Mouse (Mus musculus) adrenal gland, adult 2 months (tissue): ENCODE measurements around the gene Git1. TPM values are rescaled to one million over a fixed set of nuclear protein-coding genes. Genes with fewer than 3 reads are reported as not detected.

Experiments
- DNase-seq: peaks from one replicate; pipeline ENCODE4 v3.0.0; 2021
- long read RNA-seq: library from polyadenylated mRNA; stranded (forward); transcript quantifications from one replicate; pipeline ENCODE4 v2.0.0, GENCODE M21; 2021
- polyA plus RNA-seq: library from polyadenylated mRNA; depleted of rRNA; stranded (reverse); fragments of >200 nt; gene quantifications from 2 replicates; pipeline ENCODE4 v1.2.3, GENCODE M21; 2012; rRNA removed
- total RNA-seq, 2 experiments: library from RNA; stranded (reverse); gene quantifications; 2 replicates each; pipeline ENCODE4 v1.2.3; 2021

The Git1 gene
- total RNA-seq = 10 to 100 TPM; 42.1 to 48.8 TPM
- 69.5 and 72.1 TPM in 2 replicates for polyA plus RNA-seq
- long read RNA-seq, transcript Git1-202 (19 exons, 3,476 nt) = major isoform, 26 of 34 reads
- long read RNA-seq, partial matches to known transcripts = 2 of 34 reads
- long read RNA-seq, other reads (novel, unspliced or antisense) = 4 of 34 reads

DNA sequence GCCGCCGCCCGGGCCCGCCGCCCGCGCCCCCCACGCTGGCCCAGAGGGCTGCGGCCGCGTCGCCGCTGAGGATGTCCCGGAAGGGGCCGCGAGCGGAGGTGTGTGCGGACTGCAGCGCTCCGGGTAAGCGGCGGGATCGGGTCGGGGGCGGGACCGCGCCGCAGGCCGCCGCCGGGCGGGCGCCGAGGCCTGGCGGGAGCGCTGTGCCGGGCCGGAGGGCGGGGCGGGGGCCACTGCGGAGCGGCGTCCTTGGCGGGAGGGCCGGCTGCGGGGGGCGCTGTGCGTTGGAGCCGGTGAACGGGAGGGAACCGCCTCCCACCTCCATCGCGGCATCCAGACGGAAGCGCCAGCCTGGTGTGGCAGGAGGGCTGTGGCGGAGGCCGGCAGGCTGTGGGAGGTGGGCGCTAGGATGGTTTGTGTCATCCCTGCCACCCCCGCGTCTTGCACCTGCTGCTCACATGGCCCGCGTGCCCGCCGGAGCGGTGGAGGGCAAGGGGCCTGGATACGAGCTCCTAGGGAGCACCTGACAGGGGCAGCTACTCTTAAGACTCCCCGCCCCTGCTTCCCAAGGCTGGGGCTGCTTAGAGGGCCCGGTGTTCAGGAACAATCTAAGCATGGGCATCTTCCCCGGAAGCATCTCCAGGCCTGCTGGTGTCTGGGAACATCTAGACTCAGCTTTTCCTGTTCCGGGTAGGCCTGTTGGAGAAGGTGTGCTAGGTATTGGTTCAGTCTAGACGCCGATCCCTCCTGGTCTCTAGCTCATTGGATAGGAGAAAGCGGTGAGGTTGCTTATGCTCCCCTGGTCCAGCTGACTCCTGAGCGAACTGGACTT lies at the start of gene Git1:
Gene Git1 (plus strand): TSS at position 51 of the 832 bp plus-strand sequence.
- peak; percentile 74 for DNase-seq

DNA sequence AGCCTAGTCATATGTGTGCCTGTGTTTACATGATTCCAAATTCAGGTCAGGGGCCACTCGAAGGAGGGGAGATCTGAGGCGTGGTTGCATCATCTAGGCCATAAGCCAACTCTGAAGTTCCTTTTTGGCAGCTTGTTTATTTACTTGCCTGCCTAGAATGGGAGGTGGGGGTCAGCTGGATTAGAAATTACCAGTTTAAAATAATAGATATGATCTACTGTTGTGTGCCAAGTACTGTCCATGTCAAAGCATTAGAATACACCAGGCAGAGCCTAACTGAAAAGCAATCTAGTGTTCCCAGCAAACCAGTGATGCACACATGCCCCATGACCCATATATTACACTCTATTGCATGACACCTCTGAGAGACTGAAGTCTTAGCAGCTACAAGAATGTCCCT lies 48.4 kb upstream of the Git1 start:
- DNase-seq = peak; percentile 58

DNA sequence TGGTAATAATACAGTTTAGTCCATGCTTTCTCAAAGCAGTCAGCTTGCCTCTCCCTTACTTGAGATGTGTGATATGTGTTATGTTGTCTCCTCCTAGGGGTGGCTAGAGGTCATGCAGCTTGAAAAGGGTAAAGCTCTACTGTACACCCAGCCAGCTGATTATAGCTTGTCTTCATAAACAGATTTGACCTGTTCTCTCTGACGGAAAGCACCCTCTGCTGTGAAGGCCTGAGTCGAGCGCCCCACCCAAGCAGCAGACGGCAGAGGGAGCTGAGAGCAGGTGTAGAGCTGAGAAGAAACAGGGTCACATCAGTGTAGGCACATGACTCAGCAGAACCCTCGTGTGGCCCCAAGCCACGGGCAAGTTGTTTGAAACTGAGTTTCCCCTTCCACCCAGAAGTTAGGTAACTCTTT lies 46.7 kb upstream of the Git1 start:
- DNase-seq = peak; percentile 65

DNA sequence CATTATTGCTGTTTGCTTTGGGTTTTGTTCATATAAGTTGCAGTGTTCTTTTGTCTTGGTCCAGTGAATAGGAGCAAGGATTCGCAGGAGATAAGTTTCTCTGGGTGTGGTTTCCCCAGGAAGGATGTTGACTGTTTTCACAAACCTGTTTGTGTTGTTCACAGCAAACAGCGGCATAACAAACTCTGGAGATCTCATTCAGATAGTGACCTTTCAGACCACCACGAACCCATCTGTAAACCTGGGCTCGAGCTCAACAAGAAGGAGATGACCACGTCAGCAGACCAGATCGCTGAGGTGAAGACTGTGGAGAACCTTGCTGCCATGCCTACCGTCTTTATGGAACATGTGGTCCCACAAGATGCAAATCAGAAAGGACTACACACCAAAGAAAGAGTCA lies 44.1 kb upstream of the Git1 start:
- no peak for DNase-seq

DNA sequence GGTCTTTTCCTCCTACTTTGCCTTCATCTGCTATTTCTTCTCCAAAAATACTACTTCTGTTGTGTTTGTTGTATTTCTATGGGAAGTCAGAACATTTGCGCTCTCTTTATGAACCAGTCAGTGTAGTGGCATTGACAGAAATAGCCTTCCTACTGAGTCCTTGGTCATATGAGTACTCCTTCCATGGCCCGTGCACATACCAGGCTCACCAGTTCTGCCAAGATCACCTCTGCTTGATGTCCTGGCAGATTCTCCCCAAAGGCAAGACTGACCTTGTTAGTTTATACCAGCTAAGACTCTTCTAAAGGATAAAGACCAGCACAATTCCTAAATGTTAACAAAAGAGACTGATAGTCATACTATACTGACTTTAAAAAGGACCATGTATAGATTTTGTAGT lies 41.7 kb upstream of the Git1 start:
- DNase-seq = no peak

DNA sequence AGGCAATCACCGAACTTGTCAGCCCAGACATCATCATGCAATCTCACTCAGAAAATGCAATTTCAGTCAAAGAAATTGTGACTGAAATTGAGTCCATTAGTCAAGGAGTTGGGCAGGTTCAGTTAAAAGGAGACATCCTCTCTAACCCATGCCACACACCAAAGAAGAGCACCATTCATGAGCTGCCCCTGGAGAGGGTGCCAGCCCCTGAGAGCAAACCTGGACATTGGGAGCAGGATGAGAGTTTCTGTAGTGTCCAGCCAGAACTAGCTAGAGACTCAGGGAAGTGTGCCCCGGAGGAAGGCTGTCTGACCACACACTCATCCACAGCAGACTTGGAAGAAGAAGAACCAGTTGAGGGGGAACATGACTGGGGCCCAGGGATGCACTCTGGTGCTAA lies 40.0 kb upstream of the Git1 start:
- DNase-seq = no peak

DNA sequence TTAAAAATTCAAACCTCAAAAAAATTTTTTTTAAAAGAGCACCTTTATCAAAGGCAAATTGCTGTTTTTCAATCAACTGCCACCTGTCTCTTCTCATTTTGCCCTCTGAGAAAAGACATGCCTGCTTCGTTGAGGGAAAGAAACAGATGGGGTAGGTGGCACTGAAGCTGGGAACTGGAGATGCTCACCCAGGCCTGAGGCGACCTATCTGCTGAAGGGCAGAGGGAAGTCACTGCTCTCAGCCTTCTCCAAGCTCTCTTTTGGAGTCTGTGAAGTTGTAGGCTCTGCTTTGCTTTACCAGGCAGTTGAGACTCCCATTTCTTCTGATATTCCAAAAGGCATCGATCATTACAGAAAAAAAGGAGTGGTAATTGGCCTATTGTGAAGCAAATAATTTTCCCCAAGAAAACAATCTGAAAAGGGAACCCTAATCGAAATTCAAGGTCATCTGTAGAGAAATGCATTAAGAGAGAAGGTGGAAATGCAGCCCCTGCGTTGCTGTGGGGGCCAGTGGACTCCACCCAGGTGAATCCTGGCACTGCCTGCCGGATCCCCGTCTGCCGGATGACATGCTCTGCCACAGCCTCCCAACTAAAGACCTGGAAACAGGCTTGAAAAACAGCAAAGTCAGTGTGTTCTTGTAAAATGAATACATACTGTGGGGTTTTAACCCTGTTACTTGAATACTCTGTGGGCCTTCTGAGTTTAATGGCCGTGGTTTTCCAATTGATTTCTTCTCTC lies 37.4 kb upstream of the Git1 start:
- no peak for DNase-seq

DNA sequence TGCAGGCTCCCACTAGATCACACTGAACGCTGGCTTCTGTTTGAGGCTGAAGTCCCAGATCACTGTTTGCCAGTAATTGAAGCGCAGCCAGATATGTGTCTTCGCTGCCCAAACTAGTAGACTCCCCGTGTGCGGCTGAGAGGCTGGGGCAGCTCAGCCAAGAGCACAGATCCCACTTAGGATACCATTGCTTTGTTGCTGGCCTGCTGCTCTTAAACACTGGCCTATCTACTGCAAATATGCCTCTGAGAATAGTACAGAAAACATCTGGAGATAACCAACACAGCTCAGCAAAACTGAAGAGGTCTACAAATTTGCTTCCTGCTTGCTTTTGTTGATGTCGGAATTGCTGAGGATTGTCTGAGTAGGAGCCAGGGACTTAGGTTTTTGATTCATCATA lies 36.5 kb upstream of the Git1 start:
- DNase-seq = no peak

DNA sequence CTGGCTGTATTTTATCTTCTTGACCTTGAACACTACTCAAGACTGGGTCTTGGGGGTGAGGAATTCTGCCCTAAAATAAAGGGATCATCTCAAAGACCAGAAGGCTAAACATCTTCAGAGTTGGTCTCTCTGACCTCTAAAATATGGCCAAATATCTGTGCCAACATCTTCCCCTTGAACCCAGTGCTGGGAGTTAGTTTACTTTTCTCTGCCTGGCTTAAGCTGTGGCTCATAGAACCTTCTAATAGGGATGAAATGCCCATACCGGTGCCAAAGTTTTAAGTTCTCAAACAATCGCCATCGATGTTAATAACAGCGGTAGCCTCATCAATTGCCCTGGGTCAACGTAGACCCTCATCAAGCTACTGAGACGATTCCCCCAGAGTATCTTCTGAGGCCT lies 31.5 kb upstream of the Git1 start:
- no peak for DNase-seq

DNA sequence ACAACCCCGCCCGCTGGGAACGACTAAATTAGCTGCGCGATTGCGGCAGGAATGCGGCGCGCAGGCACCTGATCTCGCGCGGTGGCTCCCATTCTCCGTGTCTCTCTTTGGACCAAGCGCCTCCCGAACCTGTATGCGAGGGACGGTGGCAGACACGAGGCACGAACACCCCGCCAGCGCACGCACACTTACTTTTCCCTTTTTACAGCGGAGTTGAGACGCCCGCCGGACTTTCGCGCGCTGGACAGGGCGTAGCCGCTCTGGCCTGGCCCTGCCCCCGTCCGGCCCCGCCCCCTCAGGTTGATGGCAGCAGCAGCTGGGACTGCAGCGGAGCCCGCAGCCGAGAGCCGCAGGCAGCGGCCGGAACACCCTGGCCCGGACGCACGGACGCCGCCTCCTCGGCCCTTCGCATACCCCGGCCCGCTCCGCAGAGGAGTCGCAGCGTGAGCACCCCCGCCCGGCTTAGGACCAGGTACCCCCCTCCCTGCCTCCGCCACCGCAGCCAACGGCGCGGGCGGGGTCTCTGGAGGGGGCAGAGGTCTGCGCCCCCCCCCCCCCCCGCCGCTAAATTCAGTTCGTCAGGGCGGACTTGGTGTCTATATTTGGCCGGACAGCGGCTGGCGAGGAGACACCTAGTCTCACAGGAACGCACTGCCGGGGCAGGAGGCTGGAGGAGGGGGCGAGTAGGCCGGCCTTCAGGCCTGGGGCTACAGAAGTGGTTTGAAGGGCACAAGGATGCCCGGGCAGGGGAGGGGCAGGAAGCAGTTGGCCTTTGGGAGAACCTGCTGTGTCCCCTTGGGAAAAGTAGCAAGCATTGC lies 30.9 kb upstream of the Git1 start, which contains the start of gene Coro6:
Gene Coro6 (plus strand): TSS at position 129 of the 818 bp plus-strand sequence.
- DNase-seq = peak; percentile 89

DNA sequence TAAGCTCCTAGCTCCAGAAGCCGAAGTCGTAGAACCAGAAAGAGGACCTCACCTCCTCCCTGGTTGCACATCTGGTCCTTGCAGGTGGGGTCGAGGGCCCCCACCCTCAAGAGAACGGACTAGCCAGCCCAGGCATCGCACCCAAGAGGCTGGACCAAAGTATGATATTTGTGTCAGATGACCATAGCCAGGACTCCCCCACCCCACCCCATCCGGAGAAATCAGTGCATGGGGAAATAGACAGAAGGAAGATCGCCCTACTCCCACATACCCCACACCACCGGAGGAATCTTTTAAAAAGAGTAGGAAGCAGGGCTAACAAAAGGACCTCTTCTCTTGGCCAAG lies 30.3 kb upstream of the Git1 start:
- DNase-seq = no peak

DNA sequence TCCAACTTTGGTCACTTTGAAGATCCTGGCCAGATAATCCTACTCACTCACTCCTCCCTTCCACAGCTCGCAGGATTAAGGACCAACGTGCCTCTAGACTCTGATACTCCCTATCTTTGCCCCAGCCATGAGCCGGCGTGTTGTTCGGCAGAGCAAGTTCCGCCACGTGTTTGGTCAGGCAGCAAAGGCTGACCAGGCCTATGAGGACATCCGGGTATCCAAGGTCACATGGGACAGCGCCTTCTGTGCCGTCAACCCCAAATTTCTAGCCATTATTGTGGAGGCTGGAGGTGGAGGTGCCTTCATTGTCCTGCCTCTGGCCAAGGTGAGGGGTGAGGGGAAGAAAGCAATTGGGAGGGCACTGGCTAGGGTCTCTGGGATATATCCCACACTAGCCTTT lies 29.6 kb upstream of the Git1 start:
- DNase-seq = no peak

DNA sequence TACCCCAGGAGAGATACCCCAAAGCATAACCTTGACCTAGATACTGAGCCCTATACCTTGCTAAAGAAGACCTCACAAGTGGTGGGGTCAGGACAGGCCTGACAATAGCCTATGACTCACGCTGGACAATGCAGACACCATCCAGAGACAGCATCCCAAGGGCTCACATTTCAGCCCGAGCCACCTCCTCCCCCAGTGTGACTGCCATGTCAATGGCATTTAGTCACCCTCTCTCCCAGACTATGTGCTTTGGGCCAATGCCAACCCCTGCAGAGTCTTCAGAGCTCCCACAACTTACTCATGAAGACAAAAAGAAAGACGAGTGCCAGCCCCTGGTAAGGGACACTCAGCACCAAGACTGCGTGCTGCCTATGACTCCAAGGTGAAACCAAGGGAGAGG lies 28.7 kb upstream of the Git1 start:
- peak; percentile 85 for DNase-seq

DNA sequence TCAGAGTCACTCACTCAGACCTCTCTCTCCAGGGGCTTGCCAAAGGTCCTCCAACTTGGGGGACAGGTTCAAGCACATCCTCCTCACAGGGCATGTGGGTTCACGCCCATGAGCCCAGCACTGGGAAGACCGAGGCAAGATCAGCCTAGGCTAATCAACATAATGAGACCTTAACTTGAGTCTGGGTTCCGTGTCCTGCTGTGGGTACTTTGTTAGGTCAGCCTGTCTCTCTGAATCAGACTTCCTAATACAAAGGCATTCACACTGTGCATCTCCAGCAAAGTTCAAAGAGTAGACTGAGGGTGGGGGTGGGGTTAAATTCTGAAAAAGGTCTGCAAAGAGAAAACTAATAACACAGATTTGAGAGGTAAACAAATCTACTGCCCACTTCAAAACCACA lies 28.3 kb upstream of the Git1 start:
- DNase-seq = no peak

DNA sequence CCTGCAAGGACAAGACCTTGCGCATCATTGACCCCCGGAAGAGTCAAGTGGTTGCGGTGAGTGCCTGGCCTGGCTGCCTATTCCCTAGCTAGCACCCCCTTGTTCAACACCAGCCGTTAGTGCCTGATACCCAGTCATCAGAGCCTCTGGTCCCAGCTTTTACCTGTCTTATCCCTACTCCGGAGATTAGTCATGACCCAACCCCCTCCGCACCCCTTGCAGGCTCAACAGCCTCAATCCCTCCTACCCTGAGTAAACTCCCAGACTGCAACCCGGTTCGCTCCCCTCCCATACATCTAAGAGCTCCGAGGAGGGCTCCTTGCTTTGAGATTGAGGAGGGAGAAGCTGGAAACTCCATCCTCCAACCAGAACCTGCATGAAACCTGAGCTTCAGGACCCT lies 26.8 kb upstream of the Git1 start:
- DNase-seq = no peak

DNA sequence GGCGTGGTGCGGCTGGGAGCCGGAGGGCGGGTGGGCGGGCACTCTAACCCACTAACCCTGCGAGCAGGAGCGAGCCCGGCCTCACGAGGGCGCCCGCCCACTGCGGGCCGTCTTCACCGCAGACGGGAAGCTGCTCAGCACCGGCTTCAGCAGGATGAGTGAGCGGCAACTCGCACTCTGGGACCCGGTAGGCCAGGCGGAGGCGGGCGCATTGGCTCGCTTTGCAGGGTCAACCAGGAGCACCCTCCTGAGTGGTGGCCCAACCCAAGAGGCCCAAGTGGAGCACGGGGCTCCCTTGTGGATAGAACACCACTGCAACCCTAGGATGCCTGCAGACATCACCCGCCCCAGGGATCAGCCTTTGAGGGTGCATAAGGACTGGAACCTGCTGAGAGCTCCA lies 26.2 kb upstream of the Git1 start:
- DNase-seq = peak; percentile 87

DNA sequence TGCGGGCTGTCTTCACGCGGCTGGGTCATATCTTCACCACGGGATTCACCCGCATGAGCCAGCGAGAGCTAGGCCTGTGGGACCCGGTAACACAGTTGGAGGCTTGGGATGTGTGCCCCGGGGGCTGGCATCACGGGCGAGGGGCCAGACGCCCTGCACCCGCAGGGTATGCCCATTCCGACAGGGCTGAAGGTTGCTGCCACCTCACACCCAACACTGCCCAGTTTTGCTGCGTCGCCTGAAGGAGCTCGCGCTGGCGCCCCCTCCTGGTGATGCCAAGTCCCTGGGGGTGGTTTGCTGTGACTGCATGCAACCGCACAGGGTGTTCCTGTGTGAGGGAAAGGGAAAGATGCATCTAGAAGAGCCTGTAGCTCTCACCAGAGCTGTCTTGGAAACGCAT lies 25.6 kb upstream of the Git1 start:
- DNase-seq = peak; percentile 85

DNA sequence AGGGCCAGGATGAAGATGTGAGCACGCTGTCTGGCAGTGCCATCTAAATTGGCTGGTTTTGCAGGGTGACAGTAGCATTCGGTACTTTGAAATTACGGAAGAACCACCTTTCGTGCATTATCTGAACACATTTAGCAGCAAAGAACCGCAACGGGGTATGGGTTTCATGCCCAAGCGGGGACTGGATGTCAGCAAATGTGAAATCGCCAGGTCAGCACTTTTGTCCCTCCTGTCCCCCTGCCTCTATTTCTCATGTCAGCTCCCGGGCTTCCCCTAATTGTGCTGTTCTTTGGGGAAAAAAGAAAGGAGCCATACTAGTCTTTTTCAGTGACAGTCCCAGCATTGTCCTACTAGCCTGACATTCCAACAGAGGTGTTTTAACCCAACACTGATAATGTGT lies 25.0 kb upstream of the Git1 start:
- no peak for DNase-seq

DNA sequence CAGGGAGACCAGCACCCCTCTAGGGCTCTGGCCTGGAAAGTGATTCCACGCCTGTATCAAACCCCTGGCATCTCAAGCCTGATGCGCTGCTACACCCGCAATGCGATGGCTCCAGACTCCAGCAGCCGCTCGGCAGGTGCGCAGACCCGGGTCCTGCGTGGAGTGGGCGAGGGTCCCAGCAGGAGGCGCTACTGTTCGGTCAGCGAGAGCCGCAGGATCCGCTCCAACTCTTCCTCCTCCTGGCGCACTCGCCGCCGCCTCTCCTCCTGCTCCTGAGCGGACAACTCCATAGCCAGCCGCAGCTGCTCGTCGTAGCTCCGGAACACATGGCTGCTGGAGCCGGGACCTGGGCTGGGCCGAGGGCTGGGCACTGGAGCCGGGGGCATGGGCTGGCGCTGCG lies 22.0 kb upstream of the Git1 start:
- DNase-seq = no peak

DNA sequence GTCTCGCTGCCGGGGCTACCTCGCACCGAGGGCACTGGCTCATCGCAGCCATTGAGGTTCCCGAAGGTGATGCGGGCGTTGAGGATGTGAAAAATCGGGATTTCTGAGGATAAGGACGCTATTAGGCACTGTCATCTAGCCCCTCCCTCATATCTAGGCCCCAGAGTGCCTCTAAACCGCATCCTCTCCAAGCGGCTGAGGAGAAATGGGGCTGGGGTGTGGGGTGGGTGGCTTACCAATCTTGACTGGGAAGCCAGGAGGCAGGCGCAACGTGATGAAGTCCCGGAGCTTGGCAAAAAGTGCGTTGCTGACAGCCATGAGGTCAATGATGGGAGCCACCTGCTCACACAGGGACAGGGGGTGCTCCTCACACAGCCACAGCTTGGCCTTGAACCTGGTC lies 20.6 kb upstream of the Git1 start:
- DNase-seq = no peak

DNA sequence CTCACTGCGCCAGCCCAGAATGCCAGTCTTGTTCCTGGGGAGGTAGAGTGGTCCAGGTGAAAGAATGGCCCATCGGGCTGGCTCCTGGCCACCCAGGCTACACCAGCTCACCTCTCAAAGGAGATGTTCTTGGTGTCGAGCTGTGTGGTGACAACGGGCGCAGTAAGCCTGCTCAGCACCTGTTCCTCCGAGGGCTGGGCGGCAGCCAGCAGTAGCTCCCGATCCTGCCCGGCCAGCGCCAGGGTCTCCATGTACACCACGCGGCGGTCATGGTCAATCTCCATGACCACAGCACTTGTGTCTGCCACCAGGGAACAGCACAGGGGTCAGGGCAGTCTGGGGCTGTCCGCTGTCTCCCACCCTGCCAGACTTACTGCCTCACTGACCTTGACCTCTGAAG lies 17.1 kb upstream of the Git1 start:
- DNase-seq = no peak

DNA sequence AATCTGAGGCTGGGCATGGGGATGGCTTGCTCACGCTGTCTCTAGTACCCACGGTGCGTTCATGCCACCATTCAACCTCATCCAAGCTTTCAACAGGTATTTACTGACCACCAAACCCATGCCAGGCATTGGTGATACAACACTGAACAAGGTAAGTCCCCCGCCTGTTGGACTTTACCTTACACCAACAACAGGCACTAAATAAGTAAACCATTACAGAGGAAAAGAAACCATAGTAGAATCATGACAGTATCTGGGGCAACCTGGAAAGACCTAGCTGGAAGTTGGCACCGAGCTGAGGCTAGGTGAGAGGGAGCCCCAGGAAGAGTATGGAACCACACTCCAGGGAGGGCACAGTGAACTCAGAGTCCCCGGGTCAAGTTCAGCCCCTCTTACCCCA lies 16.5 kb upstream of the Git1 start:
- no peak for DNase-seq

DNA sequence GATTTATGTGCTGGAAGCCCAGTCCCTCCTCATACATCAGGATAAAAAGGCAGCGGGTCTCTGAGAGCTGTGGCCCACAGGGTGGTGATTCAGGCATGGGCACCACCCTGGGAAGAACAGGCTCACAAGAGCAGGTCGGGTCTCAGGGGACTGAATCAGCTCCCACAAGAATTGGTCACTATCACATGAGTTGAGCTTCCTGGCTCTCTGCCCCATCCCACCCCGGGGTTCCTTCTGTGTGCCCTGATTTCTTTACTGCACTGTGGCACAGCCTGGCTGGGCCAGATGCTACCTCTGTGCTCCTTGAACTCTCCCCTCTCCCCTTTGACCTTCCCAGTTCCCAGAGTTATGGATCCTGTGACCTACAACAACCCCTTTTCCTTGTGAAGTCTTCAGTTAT lies 10.3 kb upstream of the Git1 start:
- no peak for DNase-seq
